Mouse (Mus musculus) ovary, postnatal 10 days (tissue): ENCODE data around the gene Rnf224.

Experiments used
- DNase-seq: peaks from one replicate; pipeline ENCODE4 v3.0.0; 2022; ENCODE audit warnings: low spot score

The Rnf224 gene

DNA sequence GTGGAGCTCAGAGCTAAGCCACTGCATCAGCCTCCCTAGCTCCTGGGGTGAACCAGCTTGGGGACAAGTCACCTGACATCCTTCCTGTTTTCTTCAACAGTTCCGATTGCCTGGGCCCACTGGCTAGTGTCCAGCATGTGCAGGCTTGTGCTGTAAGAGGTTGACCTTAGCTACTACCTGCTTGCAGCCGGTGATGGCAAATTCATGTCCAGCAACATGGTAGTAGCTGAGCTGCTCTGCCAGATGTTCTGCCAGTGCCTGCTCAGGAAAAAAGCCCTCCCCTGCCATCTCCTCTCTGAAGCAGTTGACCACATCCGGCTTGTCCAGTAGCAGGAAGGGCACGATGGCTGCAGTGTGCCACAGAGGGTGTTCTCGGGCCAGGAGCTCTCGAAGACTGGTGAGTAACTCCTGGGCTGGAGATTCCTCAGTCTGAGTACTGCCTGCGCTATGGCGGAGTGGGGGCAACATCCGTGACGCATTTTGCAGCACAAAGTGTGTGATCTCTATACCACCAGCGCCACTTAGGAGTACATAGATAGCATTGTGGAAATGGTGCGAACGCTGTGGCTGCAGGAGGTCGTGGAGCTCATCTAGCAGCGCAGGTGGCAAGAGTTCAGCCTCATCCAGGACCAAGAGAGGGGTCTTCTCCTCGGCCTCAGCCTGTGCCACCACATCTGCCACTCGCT lies 42.0 kb downstream of the Rnf224 start:
- no peak for DNase-seq

DNA sequence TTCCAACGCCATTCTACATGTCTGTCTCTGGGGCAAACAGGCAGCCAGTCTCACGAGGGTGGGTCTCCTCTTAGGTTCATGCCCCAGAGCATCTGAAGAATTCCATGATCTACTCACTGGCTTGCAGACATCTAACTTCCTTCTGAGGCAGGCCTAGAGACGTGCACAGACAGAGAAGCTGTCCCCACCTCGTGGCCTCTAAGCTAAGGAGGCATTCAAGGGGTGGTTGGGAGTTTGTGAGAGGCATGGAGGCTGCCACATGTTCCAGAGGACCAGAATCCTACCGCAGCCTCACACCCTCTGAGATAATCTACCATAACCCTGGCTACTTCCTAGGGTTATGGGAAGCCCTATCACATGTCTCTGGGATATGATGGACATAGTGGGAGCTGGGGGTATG lies 42.6 kb downstream of the Rnf224 start:
- no peak for DNase-seq

DNA sequence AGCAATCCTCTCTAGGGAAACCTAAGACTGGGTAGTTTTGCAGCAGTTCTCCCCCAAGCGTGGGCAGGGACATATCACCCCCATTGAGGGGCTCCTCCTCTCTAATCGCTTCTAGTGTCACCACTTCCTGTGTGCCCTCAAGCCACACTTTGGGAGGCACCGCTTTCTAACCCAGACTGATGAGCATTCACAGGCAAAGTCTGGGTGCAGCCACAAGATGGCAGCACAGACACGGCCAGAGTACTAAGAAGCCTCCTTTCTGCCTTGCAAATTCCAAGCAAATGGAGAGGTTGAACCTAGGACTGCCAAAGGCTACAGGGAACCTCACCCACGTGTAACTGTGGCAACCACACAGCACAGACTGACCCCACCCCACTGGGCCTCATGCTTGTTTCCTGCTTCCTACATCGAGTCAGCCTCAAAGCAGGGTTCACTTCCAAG lies 43.2 kb downstream of the Rnf224 start:
- no peak for DNase-seq

DNA sequence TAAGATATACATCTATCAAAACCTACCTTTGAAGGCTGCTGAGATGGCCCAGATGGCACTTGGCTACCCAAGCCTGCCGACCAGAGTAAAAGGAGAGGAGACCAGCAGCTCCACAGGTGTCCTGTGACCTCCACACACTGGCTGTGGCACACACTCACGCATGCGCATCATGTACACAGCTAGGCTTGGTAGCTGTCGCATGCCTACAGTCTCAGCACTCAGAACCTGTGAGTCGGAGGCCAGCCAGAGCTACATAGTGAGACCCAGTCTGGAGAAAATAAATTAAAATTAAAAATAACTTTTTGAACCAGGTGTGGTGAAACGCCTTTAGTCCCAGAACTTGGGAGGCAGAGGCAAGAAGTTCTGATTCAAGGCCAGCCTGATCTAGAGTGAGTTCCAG lies 48.7 kb downstream of the Rnf224 start:
- DNase-seq, result no peak

DNA sequence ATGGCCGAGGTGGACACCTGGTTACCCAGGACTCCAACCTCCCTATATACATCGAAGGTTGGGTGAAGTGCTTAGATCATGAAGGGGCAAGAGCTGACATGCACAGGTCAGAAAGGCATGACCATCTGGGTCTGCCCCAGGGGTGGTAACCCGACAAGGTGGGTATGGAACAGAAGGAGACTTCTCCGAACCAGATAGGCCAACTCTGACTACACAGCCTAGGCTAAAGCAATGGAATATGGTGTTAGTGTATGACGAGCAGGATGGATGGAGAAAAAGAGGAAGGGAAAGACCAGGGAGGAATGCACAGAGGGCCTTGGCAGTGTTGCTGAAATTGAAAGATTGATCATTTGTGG lies 50.0 kb downstream of the Rnf224 start:
- no peak for DNase-seq

DNA sequence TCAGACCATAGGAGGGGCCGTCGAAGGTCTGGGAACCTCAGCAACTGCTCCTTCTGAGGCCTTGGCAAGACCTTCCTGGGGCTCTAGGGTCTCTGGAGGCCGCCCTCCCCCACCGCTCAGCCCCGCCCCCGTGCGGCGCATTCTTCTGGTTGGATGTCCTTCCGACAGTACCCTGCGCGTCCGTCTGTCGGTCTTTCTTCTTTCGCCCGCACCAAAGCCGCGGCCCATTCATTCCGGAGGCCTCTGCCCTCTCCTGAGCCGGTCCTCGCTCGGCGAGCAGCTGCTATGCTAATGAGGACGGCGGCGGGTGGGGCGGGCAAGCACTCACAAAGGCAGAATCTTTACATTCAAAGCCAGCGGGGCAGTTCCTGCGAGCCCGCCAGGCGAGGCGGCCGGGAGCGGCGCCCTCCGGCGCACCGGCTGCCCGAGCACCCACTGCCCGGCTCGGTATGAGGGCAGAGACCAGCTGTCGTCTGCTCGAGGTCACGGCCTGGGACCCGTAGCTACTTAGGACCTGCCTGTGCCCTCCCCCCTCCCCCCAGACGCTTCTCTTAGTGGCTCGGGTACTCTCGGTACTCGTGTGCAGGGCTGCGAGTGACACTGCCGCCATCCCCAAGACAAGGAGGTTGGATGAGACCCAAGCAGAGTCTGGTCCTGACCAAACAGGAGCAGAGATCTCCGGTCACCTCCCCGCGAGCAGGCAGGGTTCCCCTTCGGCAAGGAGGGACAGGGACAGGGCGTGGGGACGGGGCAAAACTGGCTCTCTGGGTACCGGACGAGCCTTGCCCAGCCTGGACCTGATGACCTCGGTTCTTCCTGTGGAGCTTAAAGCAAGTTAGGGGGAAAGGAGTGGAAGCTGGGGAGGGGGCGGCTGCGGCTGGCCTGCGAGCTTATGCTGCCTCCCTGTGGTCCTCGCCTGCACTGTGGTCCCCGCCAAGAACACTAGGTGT lies 50.7 kb downstream of the Rnf224 start:
- no peak for DNase-seq

DNA sequence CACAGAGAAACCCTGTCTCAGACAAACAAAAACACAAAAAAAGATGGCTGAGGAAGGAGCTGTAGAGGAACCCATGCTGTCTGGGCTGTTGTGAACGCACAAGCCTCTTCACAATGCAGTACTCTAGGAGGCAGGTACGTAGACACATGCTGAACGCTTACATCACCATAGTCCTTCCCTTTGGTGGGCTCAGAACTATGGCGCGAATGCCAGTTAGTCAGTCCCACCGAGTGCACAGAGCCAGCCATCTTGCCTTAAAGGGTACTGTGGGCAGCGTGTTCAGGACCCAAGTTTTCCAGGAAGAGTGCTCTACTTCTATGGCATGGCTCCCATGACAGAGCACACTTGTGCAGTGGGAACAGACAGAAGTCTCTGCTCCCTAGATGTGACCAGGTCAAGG lies 52.1 kb downstream of the Rnf224 start:
- no peak for DNase-seq
